Comparison of ENCODE assay signal across 8 mouse cellular contexts in genomic region chr11:77785396-77785767, GRCm38 (mm10). TPM values are rescaled to one million over a fixed set of nuclear protein-coding genes. Genes with fewer than 3 reads are reported as not detected.
DNase-seq lines count a peak whose midpoint lies in the region; ATAC-seq and TF ChIP-seq lines count a peak whose summit lies in the region.

No protein-coding gene starts in this region.

- no peak for TF ChIP-seq CTCF in cerebellum, adult 2 months (IDR thresholded peaks at IDR 0.05; ENCODE audit: borderline replicate concordance, insufficient read depth, low read depth, low read length)

- H3K9ac ChIP-seq in forebrain, embryonic 13.5 days: no peak overlapping the region; the same call in none of the 2 replicates

- H3K36me3 ChIP-seq in forebrain, embryonic 13.5 days (ENCODE audit: poor library complexity, severe bottlenecking): peaks cover 13% of the 10 kb centered on the region
- peaks cover 19% of the 10 kb centered on the region for H3K36me3 ChIP-seq in limb, embryonic 10.5 days

- no peaks in the 10 kb centered on the region for H3K27me3 ChIP-seq in cerebellum, adult 2 months (ENCODE audit: control insufficient read depth, insufficient read depth, low read length)
- H3K27me3 ChIP-seq in forebrain, embryonic 13.5 days: no peaks in the 10 kb centered on the region
- no peaks in the 10 kb centered on the region for H3K27me3 ChIP-seq in limb, embryonic 10.5 days (ENCODE audit: low read depth, poor library complexity, severe bottlenecking)

- H3K4me3 ChIP-seq in cerebellum, adult 2 months (replicated peaks; ENCODE audit: insufficient read depth, low read depth, low read length): no peak overlapping the region
- H3K4me3 ChIP-seq in forebrain, embryonic 13.5 days: no peak overlapping the region
- no peak overlapping the region for H3K4me3 ChIP-seq in limb, embryonic 10.5 days

- no peak for TF ChIP-seq POLR2A in cerebellum, adult 2 months (IDR thresholded peaks at IDR 0.05; ENCODE audit: borderline replicate concordance, insufficient read depth, low read length)

- peaks cover 60% of the 10 kb centered on the region for H3K4me1 ChIP-seq in cerebellum, adult 2 months (ENCODE audit: control insufficient read depth, insufficient read depth, low read length)
- H3K4me1 ChIP-seq in forebrain, embryonic 13.5 days: peaks cover 56% of the 10 kb centered on the region
- H3K4me1 ChIP-seq in limb, embryonic 10.5 days: peaks cover 39% of the 10 kb centered on the region

- H3K9me3 ChIP-seq in forebrain, embryonic 13.5 days (replicated peaks): no peaks in the 10 kb centered on the region
- H3K9me3 ChIP-seq in limb, embryonic 10.5 days (replicated peaks): no peaks in the 10 kb centered on the region

- 20% methylated on average over 5 of the region's 5 CpGs for WGBS in cerebellum, adult 2 months
- WGBS in forebrain, embryonic 13.5 days: 31% methylated on average over 5 of the region's 5 CpGs
- 24% methylated on average over 5 of the region's 5 CpGs for WGBS in limb, embryonic 10.5 days

- ATAC-seq in forebrain, embryonic 13.5 days: no peak

- intact Hi-C loops in left cerebral cortex, postnatal 25 days (cut with DNase I): loop anchor here (2.0 kb wide), 1 partner anchor 21 kb away; no protein-coding TSS in a partner anchor

- DNase-seq in cerebellum, adult 2 months: no peak
- no peak for DNase-seq in cerebellum, postnatal 36 days
- peak; percentile 35 for DNase-seq in 3T3-L1 (ENCODE audit: low read depth, low spot score)
- DNase-seq in limb, embryonic 10.5 days (ENCODE audit: low spot score): no peak
- no peak for DNase-seq in c-Kit-positive CD71-positive TER-119-positive erythroid progenitor cells, embryonic 14.5 days (ENCODE audit: low spot score)
- DNase-seq in left cerebral cortex, postnatal 25 days (ENCODE audit: low spot score in 2 of 2): no peak
- no peak for DNase-seq in urinary bladder, postnatal 14 days (ENCODE audit: low spot score)

- peak overlapping the region; percentile 55 for H3K27ac ChIP-seq in cerebellum, adult 2 months (ENCODE audit: insufficient read depth, low read length)
- H3K27ac ChIP-seq in forebrain, embryonic 13.5 days: peak overlapping the region; percentile 70
- H3K27ac ChIP-seq in limb, embryonic 10.5 days: peak overlapping the region; percentile 74

- no peak overlapping the region for H3K4me2 ChIP-seq in forebrain, embryonic 13.5 days

RNA-seq across cellular contexts. Expression of gene Gm10277, which starts 2.2 kb away (rescaled TPM):
- polyA plus RNA-seq in cerebellum, adult 2 months (2012; rRNA removed): not detected in 2 replicates
- polyA plus RNA-seq in forebrain, embryonic 13.5 days (2015; fragmentation: Nextera tagmentation; extraction: Ambion mirVana): 2.9 and 3.2 TPM in 2 replicates
- polyA plus RNA-seq in limb, embryonic 10.5 days (2016; fragmentation: Nextera tagmentation; extraction: Ambion mirVana): 1.1 and 1.4 TPM in 2 replicates
- total RNA-seq in left cerebral cortex, postnatal 25 days (2021): not detected

RNA-seq across cellular contexts. Expression of gene Myo18a, which starts 22.3 kb away (rescaled TPM):
- 56.5 and 62.1 TPM in 2 replicates for polyA plus RNA-seq in cerebellum, adult 2 months (2012; rRNA removed)
- polyA plus RNA-seq in forebrain, embryonic 13.5 days (2015; fragmentation: Nextera tagmentation; extraction: Ambion mirVana): 38.2 and 48.1 TPM in 2 replicates
- 25.6 and 29.5 TPM in 2 replicates for polyA plus RNA-seq in limb, embryonic 10.5 days (2016; fragmentation: Nextera tagmentation; extraction: Ambion mirVana)
- 100 to 1,000 TPM; 156 to 157 TPM for total RNA-seq in left cerebral cortex, postnatal 25 days (2021)
